Mouse (Mus musculus) 3134 (cell line): ENCODE measurements around the gene Adap1.

Experiments
- DNase-seq: peaks from one replicate; pipeline ENCODE4 v3.0.0-alpha.2; 2011; ENCODE audit warnings: low spot score; ENCODE audit not compliant: insufficient read length; ENCODE audit errors: extremely low read depth

The Adap1 gene

DNA sequence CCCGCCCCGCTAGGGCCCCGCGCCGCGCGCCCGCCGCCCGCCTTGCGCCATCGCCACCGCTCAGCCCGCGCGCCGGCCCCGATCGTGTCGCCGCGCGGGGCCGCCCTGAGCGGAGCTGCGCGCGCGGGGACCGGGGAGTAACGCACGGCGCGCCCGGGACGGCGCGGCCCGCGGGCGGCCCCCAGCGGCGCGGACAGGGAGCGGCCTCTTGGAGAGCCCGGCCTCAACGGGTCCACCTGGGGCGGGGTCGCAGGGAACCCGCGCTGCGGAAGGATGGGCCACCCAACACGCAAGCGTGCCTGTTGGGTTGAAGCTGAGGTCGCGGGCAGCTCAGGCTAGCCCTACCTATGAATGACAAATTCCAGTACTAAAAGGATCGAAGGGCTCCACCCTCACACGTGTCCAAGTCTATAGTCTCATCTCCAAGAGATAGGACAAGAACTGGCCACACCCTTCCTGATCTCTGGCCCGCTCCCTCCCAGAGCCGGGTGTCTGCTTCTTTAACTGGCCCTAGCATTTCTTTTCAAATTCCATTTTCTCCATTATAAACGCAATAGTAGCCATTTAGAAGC, at the start of gene Adap1:
TSS of gene Adap1 (minus strand) at position 228 of the 572 bp plus-strand sequence.
- no peak for DNase-seq

DNA sequence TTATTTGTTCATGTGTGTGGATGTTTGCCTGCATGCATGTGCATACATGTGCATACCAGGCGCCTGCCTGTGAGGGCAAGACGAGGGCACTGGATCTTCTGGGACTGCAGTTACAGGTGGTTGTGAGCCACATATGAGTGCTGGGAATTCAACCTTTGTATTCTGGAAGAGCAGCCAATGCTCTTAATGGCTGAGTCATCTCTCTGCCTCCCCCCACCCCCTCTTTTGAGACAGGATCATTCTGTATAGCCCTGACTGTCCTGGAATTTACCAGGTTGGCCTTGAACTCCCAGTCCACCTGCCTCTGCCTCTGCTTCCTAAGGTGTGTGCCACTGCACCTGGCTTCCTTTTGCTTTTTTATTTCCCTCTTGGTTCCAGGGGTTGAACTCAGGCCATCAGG, 49.4 kb upstream of the Adap1 start:
- DNase-seq, result no peak

DNA sequence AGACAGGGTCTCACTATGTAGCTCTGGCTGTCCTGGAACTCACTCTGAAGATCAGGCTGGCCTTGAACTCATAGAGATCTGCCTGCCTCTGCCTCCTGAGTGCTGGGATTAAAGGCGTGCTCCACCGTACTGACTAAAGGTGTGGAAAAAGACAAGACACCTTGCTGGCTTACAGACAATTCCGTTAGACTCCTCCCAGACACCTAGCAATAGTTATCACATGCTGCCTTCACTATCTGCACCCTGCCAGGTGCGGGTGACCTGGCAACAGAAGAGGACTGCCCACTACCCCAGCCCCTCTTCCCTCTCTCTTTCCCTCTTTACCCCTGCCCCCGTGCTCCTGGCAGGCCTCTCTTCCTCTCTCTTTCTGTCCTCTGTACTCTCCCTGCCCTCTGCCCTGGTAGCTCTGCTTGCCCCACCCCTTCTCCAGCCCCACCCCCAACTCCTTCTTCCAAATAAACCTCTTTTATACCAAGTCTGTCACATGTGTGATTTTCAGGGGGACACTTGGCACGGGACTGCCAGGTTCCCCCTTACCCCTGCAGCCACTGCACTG, 48.5 kb upstream of the Adap1 start:
- DNase-seq, result no peak

DNA sequence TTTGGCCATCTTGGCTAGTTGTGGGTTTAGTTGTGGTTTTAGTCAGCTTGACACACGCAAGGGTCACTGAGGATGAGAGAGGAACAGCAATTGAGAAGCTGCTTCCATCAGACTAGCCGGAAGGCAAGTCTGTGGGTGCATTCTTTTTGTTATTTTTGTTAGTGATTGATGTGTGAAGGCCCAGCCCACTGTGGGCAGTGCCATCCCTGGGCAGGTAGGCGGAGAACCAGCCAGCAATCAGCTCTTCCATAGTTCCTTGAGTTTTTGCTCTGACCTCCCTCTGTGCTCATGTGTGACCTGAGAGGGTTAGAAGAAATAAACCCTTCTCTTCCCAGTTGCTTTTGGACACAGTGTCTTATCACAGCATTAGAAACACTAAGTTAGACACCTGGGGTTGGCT, 47.7 kb upstream of the Adap1 start:
- DNase-seq, result no peak

DNA sequence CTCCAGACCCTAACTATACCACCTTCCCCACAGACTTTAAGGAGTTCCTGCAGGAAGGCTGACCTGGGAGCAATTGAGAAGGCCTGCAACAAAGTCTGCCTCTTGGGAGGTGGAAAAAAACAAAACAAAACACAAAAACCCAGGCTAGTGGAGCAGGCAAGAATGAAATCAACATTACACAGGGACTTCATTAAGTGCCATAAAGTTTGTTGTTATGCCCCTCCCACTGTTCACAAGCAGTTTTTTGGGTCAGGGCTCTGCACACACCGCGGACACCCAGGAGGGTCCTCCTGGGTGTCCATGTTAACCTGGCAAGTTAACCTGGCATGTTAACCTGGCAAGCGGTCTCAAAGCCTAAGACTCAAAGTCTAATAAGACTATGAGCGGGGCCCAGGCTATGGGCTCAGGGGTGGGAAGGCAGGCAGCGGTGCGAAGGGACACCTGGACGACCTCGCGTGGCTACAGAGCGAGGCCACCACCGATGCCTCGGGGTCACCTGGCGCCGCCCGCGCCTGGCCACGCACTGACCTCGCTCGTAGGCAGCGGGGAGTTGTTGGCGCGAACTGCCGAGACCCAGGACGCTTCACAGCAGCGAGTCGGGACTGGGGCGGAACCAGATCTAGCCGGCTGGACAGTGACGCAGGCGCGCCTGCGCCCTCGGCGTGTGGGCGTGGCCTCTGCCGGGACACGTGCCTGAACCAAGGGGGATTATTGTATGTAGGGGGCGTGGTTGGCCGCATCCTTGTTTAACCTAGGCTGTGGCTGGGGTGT, 46.4 kb upstream of the Adap1 start:
- DNase-seq, result peak; percentile 97

DNA sequence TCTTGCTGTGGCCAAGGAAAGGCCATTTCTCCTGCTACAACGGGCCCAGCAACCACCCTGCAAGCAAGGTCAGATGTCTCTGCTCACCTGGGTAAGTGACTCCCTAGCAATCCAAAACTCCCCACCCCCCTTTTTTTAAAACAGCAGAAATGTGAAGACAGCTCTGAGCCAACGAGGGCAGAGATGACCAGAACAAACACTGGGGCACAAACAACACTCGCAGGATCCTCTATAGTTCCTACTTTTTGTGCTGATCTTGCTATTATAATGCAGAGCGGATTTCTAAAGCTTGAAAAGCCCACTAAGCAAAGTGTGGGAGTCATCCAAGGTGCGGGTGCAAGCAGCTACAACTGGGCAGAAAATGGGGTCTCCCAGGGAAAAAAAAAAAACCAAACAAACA, 45.7 kb upstream of the Adap1 start:
- no peak for DNase-seq

DNA sequence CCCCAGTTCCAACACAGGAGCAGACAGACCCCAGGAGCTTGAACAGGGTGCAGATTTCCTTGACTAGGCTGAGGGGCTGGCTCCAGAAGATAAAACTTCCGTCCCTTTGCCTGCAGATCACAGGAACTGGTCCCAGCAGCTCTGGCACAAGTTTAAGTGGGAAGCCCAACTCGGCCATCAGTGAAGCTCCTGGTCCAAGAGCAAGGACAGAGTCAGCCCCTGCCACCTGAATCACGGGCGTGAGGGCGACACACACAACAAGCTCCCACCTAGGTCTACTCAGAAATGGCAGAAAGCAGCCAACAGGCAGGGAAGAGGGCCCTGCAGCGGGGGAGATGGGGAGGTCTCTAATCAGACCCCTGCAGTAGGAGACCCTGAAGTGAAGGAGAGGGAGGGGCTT, 44.9 kb upstream of the Adap1 start:
- no peak for DNase-seq

DNA sequence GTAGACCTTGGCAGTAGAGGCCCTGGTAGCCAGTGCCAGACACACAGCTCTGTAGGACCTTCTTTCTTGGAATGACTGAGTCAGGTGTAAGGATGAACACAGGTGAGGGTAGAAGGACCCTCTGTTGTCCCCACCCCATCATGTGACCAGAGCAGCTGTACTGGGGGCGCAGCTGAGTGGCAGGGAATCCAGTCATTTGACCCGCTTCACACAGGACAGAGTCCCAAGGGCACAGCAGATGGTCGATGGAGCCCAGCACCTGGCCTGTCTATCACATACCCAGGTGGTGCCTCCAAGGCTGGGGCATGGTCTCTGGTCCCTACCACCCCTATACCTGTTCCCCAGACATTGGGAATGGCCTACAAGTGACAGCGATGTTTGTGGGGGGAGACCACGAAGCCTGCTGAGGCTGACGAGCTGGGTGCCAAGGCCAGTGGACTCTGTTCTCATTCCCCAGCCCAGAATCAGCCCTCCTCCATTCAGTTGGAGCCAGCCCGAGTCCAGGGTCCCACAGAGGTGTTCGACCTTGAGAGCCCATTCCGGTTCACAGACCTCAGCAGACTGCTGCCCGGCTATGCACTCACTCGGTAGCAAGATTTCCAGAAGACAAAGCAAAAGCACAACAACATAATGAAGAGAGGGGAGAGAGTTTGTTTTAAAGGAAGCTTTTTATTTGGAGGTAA, 43.4 kb upstream of the Adap1 start:
- DNase-seq, result no peak

DNA sequence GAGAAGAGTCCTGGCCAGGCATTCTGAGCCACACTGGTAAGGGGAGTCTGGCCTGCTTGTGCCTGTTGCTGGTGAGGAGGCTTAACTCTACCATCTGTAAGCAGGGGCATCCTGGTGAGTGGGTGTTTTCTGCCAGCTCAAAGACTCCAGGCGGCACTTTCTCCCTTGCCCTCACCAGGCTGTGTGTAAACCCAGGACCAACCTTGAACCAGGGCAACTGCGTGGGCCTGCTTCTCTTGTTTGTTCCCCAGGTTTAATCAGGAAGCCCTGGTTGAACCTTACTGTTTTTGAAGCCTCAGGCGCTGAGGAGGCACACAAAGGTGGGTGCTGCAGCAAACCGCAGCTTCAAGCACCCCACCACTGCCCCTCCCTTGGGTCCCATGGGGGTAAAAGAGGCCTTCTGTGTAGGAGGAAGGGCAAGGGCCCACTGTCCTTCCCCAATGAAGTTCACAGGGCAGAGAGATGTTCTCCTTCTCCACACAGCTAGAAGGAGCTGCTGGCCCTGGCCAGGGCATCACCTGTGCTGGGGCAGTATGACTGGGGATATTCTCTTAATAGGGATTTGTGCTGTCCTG, 42.5 kb upstream of the Adap1 start:
- DNase-seq, result no peak

DNA sequence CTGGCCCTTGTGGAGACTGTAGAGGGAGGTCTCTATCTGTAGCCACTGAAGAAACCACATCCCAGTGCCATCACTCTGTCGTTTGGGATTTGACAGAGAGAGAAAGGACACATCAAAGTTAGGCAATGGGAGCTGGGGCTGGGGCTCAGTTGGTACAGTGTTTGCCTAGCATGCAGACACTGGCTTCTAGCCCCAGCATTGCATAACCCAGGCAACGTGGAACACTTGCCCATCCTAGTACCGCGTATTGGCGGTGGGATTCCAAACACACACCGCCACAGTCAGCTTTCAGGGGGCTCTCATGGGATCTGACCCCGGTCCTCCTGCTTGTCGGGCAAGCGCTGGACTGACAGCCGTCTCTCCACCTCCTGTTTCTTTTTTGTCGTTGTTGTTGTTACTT, 41.1 kb upstream of the Adap1 start:
- no peak for DNase-seq

DNA sequence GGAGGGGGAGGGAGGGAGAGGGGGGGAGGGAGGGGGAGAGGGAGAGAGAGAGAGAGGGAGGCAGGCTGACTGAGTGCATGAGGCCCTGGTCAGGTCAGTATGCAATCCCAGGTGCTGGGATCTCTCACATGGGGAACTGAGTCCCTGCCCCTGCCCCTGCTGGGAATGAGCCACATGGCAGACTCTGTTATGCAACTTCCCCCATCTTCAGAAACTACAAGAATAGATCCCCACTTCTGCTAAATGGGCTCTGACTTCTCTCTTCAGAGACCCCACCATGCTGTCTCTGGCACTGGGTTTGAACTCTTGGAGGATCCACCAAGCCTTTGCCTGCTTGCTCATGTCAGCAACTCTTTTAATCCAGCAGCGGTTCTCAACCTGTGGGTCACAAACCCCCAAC, 40.4 kb upstream of the Adap1 start:
- DNase-seq, result no peak

DNA sequence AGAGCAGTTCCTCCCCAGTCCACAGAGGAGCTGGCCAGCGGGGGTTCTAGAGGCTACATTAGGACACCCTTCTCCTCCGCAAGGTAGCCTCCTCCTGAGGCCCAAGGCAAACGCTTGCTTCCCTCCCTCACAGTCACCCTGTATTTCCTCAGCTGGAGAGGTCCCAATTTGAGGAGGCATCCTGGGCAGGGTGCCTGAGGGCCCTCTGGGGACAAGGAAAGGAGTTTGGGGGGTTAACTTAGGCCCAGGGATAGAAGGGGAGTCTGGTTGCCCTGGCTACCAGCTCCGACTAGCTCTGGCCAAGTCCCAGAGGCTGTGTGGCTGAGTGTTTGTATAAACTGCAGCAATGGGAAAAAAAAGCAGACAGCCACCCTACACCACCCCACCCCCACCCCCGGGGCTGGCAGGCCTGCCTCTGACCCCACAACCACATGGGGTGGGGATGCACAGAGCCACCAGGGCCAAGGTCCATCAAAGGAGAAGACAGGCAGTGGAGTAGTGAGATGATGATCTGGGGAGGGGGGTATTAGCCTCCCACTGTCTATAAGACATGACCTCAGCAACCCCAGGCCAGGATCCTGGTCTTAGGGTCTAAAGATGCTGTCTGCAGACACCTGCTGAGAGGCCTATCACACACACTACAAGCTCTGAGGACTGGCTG, 39.6 kb upstream of the Adap1 start:
- DNase-seq, result no peak

DNA sequence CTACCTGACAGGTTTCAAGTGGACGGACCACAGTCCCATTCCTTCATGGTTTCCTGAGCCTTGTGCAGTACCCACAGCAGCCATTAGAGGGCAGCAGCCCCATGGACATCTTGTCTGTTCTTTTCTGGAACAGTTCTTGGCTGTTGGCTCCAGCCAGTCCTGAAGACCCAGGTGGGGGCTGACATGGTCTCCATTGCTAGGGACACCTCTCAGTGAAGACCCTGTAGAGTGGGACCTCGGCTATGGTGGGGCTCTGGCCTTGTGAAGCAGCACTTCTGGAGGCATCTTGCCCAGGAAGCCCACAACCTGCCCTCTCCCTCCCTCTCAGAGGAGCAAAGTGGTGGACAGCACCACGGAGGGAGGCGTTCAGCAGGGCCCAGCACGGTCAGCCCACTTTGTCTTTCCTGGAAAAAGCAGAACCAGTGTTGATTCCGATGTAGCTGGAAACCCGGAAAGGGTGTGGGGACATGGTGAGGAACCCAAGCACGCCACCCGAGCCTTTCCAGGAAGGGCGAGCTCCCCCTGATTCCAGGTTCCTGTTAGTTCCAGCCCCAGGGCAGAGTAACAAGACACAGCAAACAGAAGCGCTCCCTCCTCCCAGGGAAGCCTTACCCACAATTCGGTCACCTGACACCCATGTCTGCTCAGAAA, 39.0 kb upstream of the Adap1 start:
- peak; percentile 58 for DNase-seq

DNA sequence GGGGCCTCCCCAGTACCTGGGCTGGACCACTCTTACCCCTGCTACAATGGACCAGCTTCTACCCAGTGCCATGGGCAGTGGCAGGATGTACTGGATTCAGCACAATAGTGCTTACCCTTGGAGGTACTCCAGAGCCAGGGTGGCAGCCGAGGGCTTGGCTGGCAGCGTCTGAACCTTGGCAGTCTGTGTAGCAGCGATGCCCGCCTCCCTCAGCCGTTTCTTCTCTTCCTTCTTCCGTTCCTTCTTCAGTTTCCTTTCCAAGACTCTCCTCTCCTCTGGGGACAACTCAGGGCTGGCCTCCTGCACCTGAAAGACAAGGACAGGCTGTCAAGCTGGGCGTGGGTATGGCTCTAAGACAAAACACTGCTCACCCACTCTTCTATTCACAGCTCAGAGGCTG, 38.4 kb upstream of the Adap1 start:
- DNase-seq, result no peak

DNA sequence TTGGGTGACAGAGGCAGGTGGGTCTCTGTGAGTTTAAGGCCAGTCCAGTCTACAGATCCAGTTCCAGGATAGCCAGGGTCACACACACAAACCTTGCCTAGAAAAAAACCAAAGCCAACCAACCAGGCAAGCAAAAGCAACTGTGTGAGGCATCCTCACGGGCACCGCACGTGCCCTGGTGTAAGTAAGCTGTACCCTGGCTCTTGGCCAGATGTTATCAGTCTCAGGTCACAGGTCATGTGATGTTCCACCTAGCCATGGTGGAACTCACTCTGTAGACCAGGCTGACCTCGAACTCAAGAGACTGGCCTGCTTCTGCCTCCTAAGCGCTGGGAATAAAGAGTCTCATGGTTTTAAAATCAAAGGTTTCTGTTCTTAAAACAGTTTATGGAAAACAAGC, 33.8 kb upstream of the Adap1 start:
- DNase-seq, result no peak

DNA sequence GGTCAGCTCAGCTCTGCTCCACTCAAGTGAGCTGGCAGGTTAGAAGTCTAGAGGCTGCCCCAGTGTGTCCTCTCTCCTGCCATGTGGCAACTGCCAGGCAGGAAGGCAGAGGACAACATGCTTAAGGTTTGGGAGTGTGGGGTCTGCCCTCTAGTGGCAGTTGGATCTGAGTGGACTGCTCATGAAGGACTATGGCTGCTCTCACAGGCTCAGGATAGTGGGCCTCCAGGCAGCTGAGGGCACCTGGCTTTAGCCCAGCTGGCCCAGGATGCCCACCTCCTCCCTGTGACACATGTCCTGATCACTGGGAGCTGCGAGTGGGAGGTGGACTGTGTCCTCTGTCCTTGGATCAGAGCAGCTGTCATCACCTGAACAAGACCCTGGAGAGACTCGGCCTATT, 33.2 kb upstream of the Adap1 start:
- no peak for DNase-seq

DNA sequence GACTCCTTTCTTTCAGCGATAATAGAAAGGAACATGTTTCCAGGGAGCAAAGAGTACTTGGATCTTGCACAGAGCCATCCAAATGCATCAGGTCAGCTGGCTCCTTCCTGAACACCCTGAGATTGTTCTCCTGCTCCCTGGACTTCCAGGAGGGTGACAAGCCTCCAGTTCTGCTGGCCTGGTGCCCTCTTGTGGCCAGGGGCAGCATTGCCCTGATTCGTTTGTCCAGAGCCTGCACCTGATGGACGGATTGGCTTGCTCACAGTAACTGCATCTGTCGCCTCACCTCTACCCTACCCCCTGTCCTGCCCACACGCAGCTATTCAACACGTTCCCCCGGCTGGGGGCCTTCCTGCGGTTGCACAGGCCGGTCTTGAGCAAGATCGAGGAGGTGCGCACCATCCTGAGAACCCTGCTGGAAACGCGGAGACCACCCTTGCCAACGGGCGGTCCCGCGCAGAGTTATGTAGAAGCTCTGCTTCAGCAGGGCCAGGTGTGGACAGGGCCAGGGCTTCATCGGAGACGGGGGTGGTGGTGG, 29.9 kb upstream of the Adap1 start:
- peak; percentile 54 for DNase-seq

DNA sequence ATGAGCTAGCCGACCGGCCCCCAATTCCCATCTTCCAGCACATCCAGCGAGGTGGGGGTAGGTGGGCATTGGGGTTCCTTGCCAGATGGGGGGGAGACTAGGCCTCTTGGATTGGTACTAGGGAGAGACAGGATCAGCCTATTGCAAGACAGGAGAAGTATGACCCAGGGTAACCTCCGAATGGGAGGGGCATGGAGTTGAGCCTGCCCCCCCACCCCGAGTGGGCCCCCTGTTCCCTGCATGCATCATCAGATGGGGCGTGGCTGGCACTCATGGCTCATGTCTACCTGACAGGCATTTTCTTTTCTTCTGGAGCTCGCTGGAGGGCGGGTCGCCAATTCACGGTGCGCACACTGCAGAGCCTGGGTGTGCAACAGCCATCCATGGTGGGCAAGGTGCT, 28.5 kb upstream of the Adap1 start:
- no peak for DNase-seq

DNA sequence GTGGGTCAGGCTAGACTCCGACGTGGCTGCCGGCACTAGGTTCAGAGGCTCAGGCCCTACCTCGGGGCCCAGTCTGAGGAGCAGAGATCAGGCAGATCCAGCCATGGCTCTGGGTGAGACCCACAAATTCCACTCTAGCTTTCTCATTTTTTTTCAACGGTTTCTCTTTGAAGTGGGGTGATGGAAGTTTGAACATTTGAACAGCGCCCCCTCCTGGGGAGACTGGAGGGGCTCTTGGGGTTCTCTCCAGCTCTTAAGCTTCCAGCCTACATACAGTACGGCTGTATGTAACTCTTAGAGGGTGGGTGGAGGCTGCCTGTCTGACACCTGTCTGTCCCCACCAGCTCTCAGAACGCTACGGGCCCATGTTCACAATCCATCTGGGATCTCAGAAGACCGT, 28.1 kb upstream of the Adap1 start:
- DNase-seq, result no peak

DNA sequence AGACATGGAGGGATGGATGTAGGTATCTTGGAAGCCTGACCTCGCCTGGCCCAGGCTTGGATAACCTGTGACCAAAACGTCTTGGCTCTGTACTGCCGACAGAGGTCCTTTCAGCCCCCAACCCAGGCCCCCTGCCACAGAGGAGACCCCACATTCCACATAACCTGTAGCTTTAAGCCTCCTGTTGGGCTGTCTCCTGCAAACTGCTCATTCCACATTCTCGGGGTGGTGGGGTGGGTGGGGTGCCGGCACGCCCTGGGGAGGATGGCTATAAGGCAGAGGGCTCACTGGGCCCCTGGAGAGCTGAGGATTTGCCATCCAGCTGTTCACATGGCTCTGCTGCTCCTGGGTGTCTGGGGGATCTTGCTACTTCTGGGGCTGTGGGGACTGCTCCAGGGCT, 26.9 kb upstream of the Adap1 start, which contains the start of gene Cyp2w1:
TSS of gene Cyp2w1 (plus strand) at position 301 of the 400 bp plus-strand sequence.
- no peak for DNase-seq
